Mouse (Mus musculus): ENCODE results near the gene Rarb. TPM values are rescaled to one million over a fixed set of nuclear protein-coding genes. Genes with fewer than 3 reads are reported as not detected.

Rarb gene
- polyA plus RNA-seq, 1 experiment from 2014 or later: 29.3 TPM

GRCm38 (mm10) chr14:16431941-16432499, 386.9 kb downstream of the Rarb start:
- Histone ChIP-seq H3K9me3 (ENCODE audit: control insufficient read depth, low read length) (no peaks in the 10 kb centered on the region), H3K27ac (ENCODE audit: low read depth, low read length) (no peak overlapping the region), H3K4me3 (ENCODE audit: low read depth, low read length) (no peak overlapping the region), H3K36me3 (ENCODE audit: control insufficient read depth, insufficient read depth, low read length) (no peaks in the 10 kb centered on the region), H3K27me3 (ENCODE audit: control insufficient read depth, insufficient read depth, low read length) (no peaks in the 10 kb centered on the region), H3K9ac (ENCODE audit: low read depth, low read length) (no peak overlapping the region), H3K4me2 (replicated peaks; ENCODE audit: low read depth, low read length) (no peak overlapping the region), H3K4me1 (replicated peaks; ENCODE audit: control insufficient read depth, insufficient read depth, low read length) (no peaks in the 10 kb centered on the region)
- no peak for ATAC-seq (ENCODE audit: low FRiP score)
- no peak for DNase-seq (ENCODE audit: low spot score)
- 74% methylated on average over 4 of the region's 4 CpGs for WGBS

GRCm38 (mm10) chr14:16427569-16427968, 391.4 kb downstream of the Rarb start:
- no peak overlapping the region for H3K9ac ChIP-seq (ENCODE audit: low read depth, low read length)
- no peaks in the 10 kb centered on the region for H3K4me1 ChIP-seq (replicated peaks; ENCODE audit: control insufficient read depth, insufficient read depth, low read length)
- H3K4me3 ChIP-seq (ENCODE audit: low read depth, low read length): no peak overlapping the region
- H3K9me3 ChIP-seq (ENCODE audit: control insufficient read depth, low read length): no peaks in the 10 kb centered on the region
- no peak for DNase-seq (ENCODE audit: low spot score)
- no peak for ATAC-seq (ENCODE audit: low FRiP score)
- H3K4me2 ChIP-seq (replicated peaks; ENCODE audit: low read depth, low read length): no peak overlapping the region
- no peaks in the 10 kb centered on the region for H3K36me3 ChIP-seq (ENCODE audit: control insufficient read depth, insufficient read depth, low read length)
- no peak overlapping the region for H3K27ac ChIP-seq (ENCODE audit: low read depth, low read length)
- 85% methylated on average over 4 of the region's 4 CpGs for WGBS
- H3K27me3 ChIP-seq (ENCODE audit: control insufficient read depth, insufficient read depth, low read length): no peaks in the 10 kb centered on the region

GRCm38 (mm10) chr14:16414163-16414562, 404.8 kb downstream of the Rarb start:
- Histone ChIP-seq H3K4me2 (replicated peaks; ENCODE audit: low read depth, low read length) (no peak overlapping the region), H3K9ac (ENCODE audit: low read depth, low read length) (no peak overlapping the region), H3K9me3 (ENCODE audit: control insufficient read depth, low read length) (no peaks in the 10 kb centered on the region), H3K27ac (ENCODE audit: low read depth, low read length) (no peak overlapping the region), H3K4me1 (replicated peaks; ENCODE audit: control insufficient read depth, insufficient read depth, low read length) (no peaks in the 10 kb centered on the region), H3K4me3 (ENCODE audit: low read depth, low read length) (no peak overlapping the region), H3K27me3 (ENCODE audit: control insufficient read depth, insufficient read depth, low read length) (no peaks in the 10 kb centered on the region), H3K36me3 (ENCODE audit: control insufficient read depth, insufficient read depth, low read length) (0 out of 2 replicates have a peak, but pooled peaks cover 3% of the 10 kb centered on the region)
- WGBS: 88% methylated on average over 4 of the region's 4 CpGs
- ATAC-seq (ENCODE audit: low FRiP score): no peak
- no peak for DNase-seq (ENCODE audit: low spot score)

DNA sequence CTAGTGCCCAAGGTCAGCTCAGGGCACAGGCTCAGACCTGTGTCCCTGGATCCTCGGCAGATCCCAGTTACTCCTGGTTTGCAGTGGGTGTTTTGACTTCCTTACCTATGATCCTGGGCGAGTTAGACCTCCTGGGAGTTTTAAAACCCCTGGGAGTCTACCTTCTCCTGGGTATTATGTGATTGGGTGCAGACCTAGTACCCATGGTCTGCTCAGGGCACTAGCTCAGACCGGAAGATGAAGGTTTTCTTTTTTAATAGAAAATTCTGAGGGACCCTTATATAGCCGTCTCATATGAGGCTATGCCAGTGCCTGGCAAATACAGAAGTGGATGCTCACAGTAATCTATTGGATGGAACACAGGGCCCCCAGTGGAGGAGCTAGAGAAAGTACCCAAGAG, 413.8 kb downstream of the Rarb start:
- no peaks in the 10 kb centered on the region for H3K9me3 ChIP-seq (ENCODE audit: control insufficient read depth, low read length)
- 96% methylated on average over 4 of the region's 4 CpGs for WGBS
- H3K4me2 ChIP-seq (replicated peaks; ENCODE audit: low read depth, low read length): no peak overlapping the region
- H3K4me3 ChIP-seq (ENCODE audit: low read depth, low read length): no peak overlapping the region
- no peak overlapping the region for H3K27ac ChIP-seq (ENCODE audit: low read depth, low read length)
- no peak for ATAC-seq (ENCODE audit: low FRiP score)
- H3K27me3 ChIP-seq (ENCODE audit: control insufficient read depth, insufficient read depth, low read length): no peaks in the 10 kb centered on the region
- no peaks in the 10 kb centered on the region for H3K36me3 ChIP-seq (ENCODE audit: control insufficient read depth, insufficient read depth, low read length)
- no peak overlapping the region for H3K9ac ChIP-seq (ENCODE audit: low read depth, low read length)
- no peaks in the 10 kb centered on the region for H3K4me1 ChIP-seq (replicated peaks; ENCODE audit: control insufficient read depth, insufficient read depth, low read length)
- no peak for DNase-seq (ENCODE audit: low spot score)

DNA sequence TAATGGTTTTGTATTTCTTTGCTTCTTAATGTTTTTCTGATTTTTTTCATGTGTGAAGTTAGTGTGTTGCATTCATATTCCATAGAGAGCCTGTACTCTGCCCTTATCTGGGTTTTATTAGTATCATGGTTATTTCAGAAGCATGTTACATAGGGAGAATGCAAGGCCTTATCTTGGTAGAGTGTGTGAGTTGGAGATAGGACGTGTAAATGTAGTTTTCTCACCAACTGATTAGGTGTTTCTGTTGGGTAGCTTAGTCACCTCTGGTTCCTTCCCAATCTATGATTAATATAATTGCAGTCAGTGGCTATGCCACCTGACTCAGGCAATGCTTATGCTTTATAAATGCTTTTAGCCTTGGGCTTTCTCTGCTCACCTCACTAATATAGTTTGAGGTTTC, 434.2 kb downstream of the Rarb start:
- Histone ChIP-seq H3K9ac (ENCODE audit: low read depth, low read length) (no peak overlapping the region), H3K4me1 (replicated peaks; ENCODE audit: control insufficient read depth, insufficient read depth, low read length) (no peaks in the 10 kb centered on the region), H3K4me2 (replicated peaks; ENCODE audit: low read depth, low read length) (no peak overlapping the region), H3K27me3 (ENCODE audit: control insufficient read depth, insufficient read depth, low read length) (no peaks in the 10 kb centered on the region), H3K27ac (ENCODE audit: low read depth, low read length) (no peak overlapping the region), H3K9me3 (ENCODE audit: control insufficient read depth, low read length) (no peaks in the 10 kb centered on the region), H3K4me3 (ENCODE audit: low read depth, low read length) (no peak overlapping the region), H3K36me3 (ENCODE audit: control insufficient read depth, insufficient read depth, low read length) (no peaks in the 10 kb centered on the region)
- 76% methylated on average over 1 of the region's 1 CpGs for WGBS
- no peak for ATAC-seq (ENCODE audit: low FRiP score)
- DNase-seq (ENCODE audit: low spot score): no peak
